ENCODE assay signal across 8 mouse cellular contexts in the genomic region with DNA sequence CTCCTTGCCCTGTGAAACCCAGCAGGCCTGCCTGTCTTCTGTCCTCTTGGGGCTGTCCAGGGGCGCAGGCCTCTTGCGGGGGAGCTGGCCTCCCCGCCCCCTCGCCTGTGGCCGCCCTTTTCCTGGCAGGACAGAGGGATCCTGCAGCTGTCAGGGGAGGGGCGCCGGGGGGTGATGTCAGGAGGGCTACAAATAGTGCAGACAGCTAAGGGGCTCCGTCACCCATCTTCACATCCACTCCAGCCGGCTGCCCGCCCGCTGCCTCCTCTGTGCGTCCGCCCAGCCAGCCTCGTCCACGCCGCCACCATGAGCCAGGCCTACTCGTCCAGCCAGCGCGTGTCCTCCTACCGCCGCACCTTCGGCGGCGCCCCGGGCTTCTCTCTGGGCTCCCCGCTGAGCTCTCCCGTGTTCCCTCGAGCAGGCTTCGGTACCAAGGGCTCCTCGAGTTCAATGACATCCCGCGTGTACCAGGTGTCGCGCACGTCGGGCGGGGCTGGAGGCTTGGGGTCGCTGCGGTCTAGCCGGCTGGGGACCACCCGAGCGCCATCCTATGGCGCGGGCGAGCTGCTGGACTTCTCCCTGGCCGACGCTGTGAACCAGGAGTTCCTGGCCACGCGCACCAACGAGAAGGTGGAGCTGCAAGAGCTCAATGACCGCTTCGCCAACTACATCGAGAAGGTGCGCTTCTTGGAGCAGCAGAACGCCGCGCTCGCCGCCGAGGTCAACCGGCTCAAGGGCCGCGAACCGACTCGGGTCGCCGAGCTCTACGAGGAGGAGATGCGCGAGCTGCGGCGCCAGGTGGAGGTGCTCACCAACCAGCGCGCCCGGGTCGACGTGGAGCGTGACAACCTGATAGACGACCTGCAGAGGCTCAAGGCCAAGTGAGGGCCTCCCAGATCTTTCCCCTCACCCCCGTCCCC. TPM values are rescaled to one million over a fixed set of nuclear protein-coding genes. Genes with fewer than 3 reads are reported as not detected.
DNase-seq lines count a peak whose midpoint lies in the region; ATAC-seq lines count a peak whose summit lies in the region.

Des (plus strand) TSS at position 218 of the 920 bp plus-strand sequence.

- peak within 1 kb of the TSS; percentile 30 for H3K4me3 ChIP-seq in embryonic facial prominence, embryonic 11.5 days (ENCODE audit: low read depth, low read length)
- peak within 1 kb of the TSS; percentile 65 for H3K4me3 ChIP-seq in heart, embryonic 10.5 days

- H3K9ac ChIP-seq in embryonic facial prominence, embryonic 11.5 days (replicated peaks; ENCODE audit: low read length) = peak within 1 kb of the TSS; percentile 27; the same call in 1 of the 2 replicates

- H3K9me3 ChIP-seq in embryonic facial prominence, embryonic 11.5 days (replicated peaks; ENCODE audit: control insufficient read depth, low read length) = no peaks in the 10 kb centered on the region
- H3K9me3 ChIP-seq in heart, embryonic 10.5 days = no peaks in the 10 kb centered on the region

- peak; percentile 36 to 56 for DNase-seq in cerebellum, postnatal 25 days
- DNase-seq in cerebellum, postnatal 36 days = no peak
- DNase-seq in embryonic facial prominence, embryonic 11.5 days (ENCODE audit: low spot score) = peak; percentile 44
- peak; percentile 93 for DNase-seq in heart, embryonic 10.5 days (ENCODE audit: low spot score)
- peak; percentile 60 for DNase-seq in kidney, postnatal 14 days
- peak; percentile 70 for DNase-seq in lung, postnatal 36 days
- peak; percentile 64 for DNase-seq in urinary bladder, postnatal 10 days (ENCODE audit: low spot score)
- no peak for DNase-seq in left cerebral cortex, adult 8-10 months (ENCODE audit: low spot score in 2 of 2)

- H3K4me2 ChIP-seq in embryonic facial prominence, embryonic 11.5 days (ENCODE audit: low read depth, low read length) = peak within 1 kb of the TSS; percentile 67

- 1% methylated on average over 80 of the region's 80 CpGs for WGBS in embryonic facial prominence, embryonic 11.5 days
- WGBS in heart, embryonic 10.5 days = under 1% methylated on average over 80 of the region's 80 CpGs

- peaks cover 9% of the 10 kb centered on the region for H3K27me3 ChIP-seq in embryonic facial prominence, embryonic 11.5 days (ENCODE audit: control insufficient read depth, insufficient read depth, low read length)
- H3K27me3 ChIP-seq in heart, embryonic 10.5 days (ENCODE audit: insufficient read depth, poor library complexity, severe bottlenecking) = peaks cover 23% of the 10 kb centered on the region

- no peaks in the 10 kb centered on the region for H3K36me3 ChIP-seq in embryonic facial prominence, embryonic 11.5 days (replicated peaks; ENCODE audit: control insufficient read depth, insufficient read depth, low read depth, low read length)
- H3K36me3 ChIP-seq in heart, embryonic 10.5 days = peaks cover 33% of the 10 kb centered on the region

- H3K27ac ChIP-seq in embryonic facial prominence, embryonic 11.5 days (replicated peaks; ENCODE audit: low read depth, low read length) = no peak within 1 kb of the TSS
- H3K27ac ChIP-seq in heart, embryonic 10.5 days = peak within 1 kb of the TSS; percentile 91

- peak; percentile 40; the same call in 1 of the 2 replicates for ATAC-seq in embryonic facial prominence, embryonic 11.5 days (replicated peaks; ENCODE audit: insufficient number of reproducible peaks, low FRiP score, low TSS enrichment, low read depth)

- peaks cover 3% of the 10 kb centered on the region; the same call in 1 of the 2 replicates for H3K4me1 ChIP-seq in embryonic facial prominence, embryonic 11.5 days (ENCODE audit: control insufficient read depth, insufficient read depth, low read length)
- peaks cover 64% of the 10 kb centered on the region for H3K4me1 ChIP-seq in heart, embryonic 10.5 days

RNA-seq across cellular contexts. Expression of gene Des, which starts in this region (rescaled TPM):
- 6.9 and 9.9 TPM in 2 replicates for polyA plus RNA-seq in embryonic facial prominence, embryonic 11.5 days (2014; fragmentation: Nextera tagmentation; extraction: Ambion mirVana)
- 341 and 642 TPM in 2 replicates for polyA plus RNA-seq in heart, embryonic 10.5 days (2016; fragmentation: Nextera tagmentation; extraction: Ambion mirVana)
- total RNA-seq in left cerebral cortex, adult 8-10 months (2022) = 1 to 10 TPM in 3 of 4 experiments, under 1 TPM in 1; 0.89 to 2.9 (median 1.8) TPM

Comparison
In these comparisons a context has a peak if more than half of its experiments do, and no peak if none do; other contexts are left out.
1. RNA of gene Des (polyA plus RNA-seq): 341 to 642 TPM in heart, embryonic 10.5 days; 6.9 to 9.9 TPM in embryonic facial prominence, embryonic 11.5 days; every median in the first group is over 10 times any median in the second.
2. DNase-seq: peak in cerebellum, postnatal 25 days (2 of 2), embryonic facial prominence, embryonic 11.5 days (single experiment), heart, embryonic 10.5 days (single experiment), kidney, postnatal 14 days (single experiment), lung, postnatal 36 days (single experiment) and urinary bladder, postnatal 10 days (single experiment); none in cerebellum, postnatal 36 days (0 of 2) and left cerebral cortex, adult 8-10 months (0 of 2).